Mouse (Mus musculus) adrenal gland, adult (tissue): ENCODE measurements around the gene Incenp.

Experiments used
- DNase-seq, 2 experiments: peaks; one replicate each; pipeline ENCODE4 v3.0.0; 2022 to 2023; ENCODE audit warnings: low spot score in 1 of 2; ENCODE audit not compliant: inconsistent age in 2 of 2

Gene Incenp

GRCm38 (mm10) chr19:9837341-9837715 lies 62.0 kb downstream of the Incenp start:
- no peak for DNase-seq

DNA sequence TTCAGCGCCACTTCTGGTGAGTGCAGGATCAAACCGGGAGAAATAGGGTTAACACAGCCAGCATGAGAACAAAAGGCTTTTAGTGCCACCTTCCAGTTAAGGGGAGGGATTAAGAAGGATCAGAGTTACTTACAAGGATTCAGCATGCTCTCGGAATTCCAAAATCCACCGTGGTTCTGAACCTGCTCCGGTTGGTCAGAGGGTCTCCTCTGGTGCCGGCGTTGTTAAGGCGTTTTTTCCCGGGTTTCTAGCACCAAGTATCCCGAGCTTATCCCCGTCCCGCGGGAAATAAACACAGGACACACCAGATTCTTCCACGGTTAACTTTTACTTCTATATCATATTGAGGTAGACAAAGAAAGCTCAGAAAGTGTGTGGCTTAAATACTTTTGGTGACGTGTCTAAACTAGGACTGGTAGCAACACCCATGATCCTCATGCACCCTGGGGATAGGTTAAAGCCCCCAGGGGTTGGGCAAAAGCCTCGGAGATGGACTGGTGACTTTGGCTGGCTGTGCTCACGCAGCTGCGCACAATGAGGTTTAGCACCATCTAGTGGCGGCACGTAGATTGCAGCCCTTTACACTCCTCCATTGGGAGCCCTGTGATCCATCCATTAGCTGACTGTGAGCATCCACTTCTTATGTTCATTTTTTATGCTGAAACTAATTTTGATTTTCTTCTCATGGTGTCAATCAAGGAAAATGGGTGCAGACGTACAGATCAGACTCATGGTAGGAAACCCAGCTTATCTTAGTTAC lies 62.6 kb downstream of the Incenp start:
- peak; percentile 46 to 79 for DNase-seq
